Mouse (Mus musculus) testis, adult 2 months (tissue): ENCODE measurements around the gene Gcnt3.

Experiments
- CTCF ChIP-seq: fragments of 200-500 bp; IDR thresholded peaks from 2 replicates; pipeline ENCODE4 v1.5.1; 2012; ENCODE audit warnings: low read depth, mild to moderate bottlenecking, inconsistent platforms, low read length, moderate library complexity; ENCODE audit not compliant: control insufficient read depth, insufficient read depth, insufficient replicate concordance
- POLR2A ChIP-seq: fragments of 200-500 bp; IDR thresholded peaks from 2 replicates; pipeline ENCODE4 v1.6.1; 2012; ENCODE audit warnings: low read depth, mild to moderate bottlenecking, inconsistent platforms, low read length, moderate library complexity; ENCODE audit not compliant: control insufficient read depth

GRCm38 (mm10) chr9:69992841-69993277 is 45.0 kb downstream of the Gcnt3 start:
- TF ChIP-seq CTCF (no peak), POLR2A (no peak)
